40 mouse cellular contexts compared by ENCODE assay signal in genomic region chr10:95687558-95688141, GRCm38 (mm10). TPM values are rescaled to one million over a fixed set of nuclear protein-coding genes. Genes with fewer than 3 reads are reported as not detected.
A peak's percentile ranks its signal among the peaks of the same experiment; 100 is the strongest.
DNase-seq lines count a peak whose midpoint lies in the region; ATAC-seq and TF ChIP-seq lines count a peak whose summit lies in the region.
"Had no signal": no experiment of that assay in that cellular context is flagged by ENCODE, and none has a peak within 500 bp of the region (broad histone marks: within the 10 kb centered on the region; RNA-seq: fewer than 3 reads in every experiment).

No protein-coding gene starts in this region.

- no peak for TF ChIP-seq POLR2A in myocyte (IDR thresholded peaks at IDR 0.05; ENCODE audit: insufficient read length, low read depth)

- H3K4me3 ChIP-seq in heart, embryonic 10.5 days, result no peak overlapping the region
- no peak overlapping the region for H3K4me3 ChIP-seq in heart, embryonic 11.5 days (ENCODE audit: low read depth, low read length)
- H3K4me3 ChIP-seq in heart, postnatal 0 days (ENCODE audit: low read depth, low read length), result peak overlapping the region; percentile 14; the same call in 1 of the 2 replicates
- no peak overlapping the region for H3K4me3 ChIP-seq in myocyte
- H3K4me3 ChIP-seq: embryonic facial prominence, embryonic 13.5 days; erythroblast, embryonic 14.5 days; limb, embryonic 13.5 days had no signal

- no peak overlapping the region for H3K4me2 ChIP-seq in heart, embryonic 11.5 days
- peak overlapping the region; percentile 53 for H3K4me2 ChIP-seq in heart, postnatal 0 days (ENCODE audit: low read depth, low read length)
- H3K4me2 ChIP-seq in myocyte (ENCODE audit: low read depth), result peak overlapping the region; percentile 27
- H3K4me2 ChIP-seq: embryonic facial prominence, embryonic 13.5 days; limb, embryonic 13.5 days; liver, embryonic 11.5 days; midbrain, embryonic 11.5 days had no signal

- H3K27me3 ChIP-seq in heart, embryonic 10.5 days (ENCODE audit: insufficient read depth, poor library complexity, severe bottlenecking), result no peaks in the 10 kb centered on the region
- H3K27me3 ChIP-seq in heart, embryonic 11.5 days (ENCODE audit: control insufficient read depth, insufficient read depth, low read length), result no peaks in the 10 kb centered on the region
- H3K27me3 ChIP-seq in heart, postnatal 0 days (ENCODE audit: control insufficient read depth, insufficient read depth, low read length), result no peaks in the 10 kb centered on the region
- no peaks in the 10 kb centered on the region for H3K27me3 ChIP-seq in myocyte (ENCODE audit: control insufficient read depth, insufficient read depth, insufficient read length)
- H3K27me3 ChIP-seq: CH12.LX; embryonic facial prominence, embryonic 13.5 days; limb, embryonic 13.5 days had no signal

- H3K36me3 ChIP-seq in heart, embryonic 10.5 days, result no peaks in the 10 kb centered on the region
- H3K36me3 ChIP-seq in heart, embryonic 11.5 days (ENCODE audit: control insufficient read depth, insufficient read depth, low read length), result no peaks in the 10 kb centered on the region
- no peaks in the 10 kb centered on the region for H3K36me3 ChIP-seq in heart, postnatal 0 days (replicated peaks; ENCODE audit: control insufficient read depth, insufficient read depth, low read length)
- no peaks in the 10 kb centered on the region for H3K36me3 ChIP-seq in myocyte (ENCODE audit: control insufficient read depth, insufficient read depth)
- H3K36me3 ChIP-seq: embryonic facial prominence, embryonic 13.5 days; limb, embryonic 13.5 days had no signal

- H3K9me3 ChIP-seq in heart, embryonic 10.5 days, result no peaks in the 10 kb centered on the region
- H3K9me3 ChIP-seq in heart, embryonic 11.5 days (replicated peaks; ENCODE audit: control insufficient read depth, low read length), result no peaks in the 10 kb centered on the region
- no peaks in the 10 kb centered on the region for H3K9me3 ChIP-seq in heart, postnatal 0 days (replicated peaks; ENCODE audit: control insufficient read depth, low read length)
- H3K9me3 ChIP-seq: embryonic facial prominence, embryonic 13.5 days; limb, embryonic 13.5 days had no signal

- no peak for ATAC-seq in heart, embryonic 11.5 days (replicated peaks; ENCODE audit: insufficient number of reproducible peaks, low FRiP score, low TSS enrichment)
- ATAC-seq in heart, postnatal 0 days (ENCODE audit: insufficient read depth, low read depth), result peak; percentile 51; the same call in 1 of the 2 replicates
- ATAC-seq: activated CD4-positive, CD25-positive, alpha-beta regulatory T cell, adult 4 months; forebrain, embryonic 16.5 days; intestine, embryonic 16.5 days; liver, postnatal 0 days; midbrain, embryonic 16.5 days had no signal

- 72% methylated on average over 21 of the region's 21 CpGs for WGBS in heart, embryonic 10.5 days
- WGBS in heart, embryonic 11.5 days (ENCODE audit: insufficient replicate concordance), result 72% methylated on average over 21 of the region's 21 CpGs
- 33% methylated on average over 21 of the region's 21 CpGs for WGBS in heart, postnatal 0 days

- H3K4me1 ChIP-seq in heart, embryonic 10.5 days, result no peaks in the 10 kb centered on the region
- no peaks in the 10 kb centered on the region for H3K4me1 ChIP-seq in heart, embryonic 11.5 days (ENCODE audit: control insufficient read depth, insufficient read depth, low read length)
- H3K4me1 ChIP-seq in heart, postnatal 0 days (ENCODE audit: control insufficient read depth, insufficient read depth), result peaks cover 4% of the 10 kb centered on the region

- no peak for TF ChIP-seq CTCF in heart, postnatal 0 days (IDR thresholded peaks at IDR 0.05; ENCODE audit: low read depth)

- no peak for TF ChIP-seq EP300 in heart, postnatal 0 days (IDR thresholded peaks at IDR 0.05; ENCODE audit: low read depth)

- DNase-seq in gastrocnemius, adult 18-20 months (ENCODE audit: low spot score), result peak; percentile 77
- DNase-seq in gastrocnemius, postnatal 10 days, result no peak
- peak; percentile 69 for DNase-seq in heart, embryonic 10.5 days (ENCODE audit: low spot score)
- DNase-seq in heart, postnatal 0 days (ENCODE audit: low spot score), result peak; percentile 43
- no peak for DNase-seq in heart, postnatal 36 days
- DNase-seq: adrenal gland, adult 2 months; adrenal gland, postnatal 36 days; cerebellum, adult 18-20 months; cerebellum, postnatal 10 days; kidney, adult 8-10 months; kidney, postnatal 4 days; liver, postnatal 0 days; lung, postnatal 36 days; right cerebral cortex, postnatal 25 days; spleen, adult 18-20 months; thymus, postnatal 14 days had no signal

- intact Hi-C loops in heart, postnatal 36 days (cut with DNase I), result no loop called here

- H3ac ChIP-seq in myocyte (ENCODE audit: control insufficient read depth, insufficient read length), result no peak overlapping the region

- H3K9ac ChIP-seq in heart, embryonic 11.5 days (ENCODE audit: low read depth, low read length), result no peak overlapping the region
- no peak overlapping the region for H3K9ac ChIP-seq in heart, postnatal 0 days (replicated peaks; ENCODE audit: low read depth, low read length)
- H3K9ac ChIP-seq: embryonic facial prominence, embryonic 13.5 days; limb, embryonic 13.5 days; liver, postnatal 0 days had no signal

- no peak overlapping the region for H3K27ac ChIP-seq in heart, embryonic 10.5 days
- H3K27ac ChIP-seq in heart, embryonic 11.5 days (ENCODE audit: low read depth, low read length), result no peak overlapping the region
- H3K27ac ChIP-seq in heart, postnatal 0 days (ENCODE audit: low read depth), result peak overlapping the region; percentile 51
- H3K27ac ChIP-seq: embryonic facial prominence, embryonic 13.5 days; kidney, postnatal 0 days; limb, embryonic 13.5 days had no signal

- no peaks in the 10 kb centered on the region for H3K79me2 ChIP-seq in myocyte (ENCODE audit: control insufficient read depth, insufficient read depth)

TF ChIP-seq in myocyte, 11 proteins besides CTCF, POLR2A, EP300 and RAD21:
- TF ChIP-seq E2F4 (IDR thresholded peaks at IDR 0.05; ENCODE audit: insufficient read depth) (no peak), MAX (IDR thresholded peaks at IDR 0.05; ENCODE audit: low read depth) (no peak), MYOD1 (IDR thresholded peaks at IDR 0.05; ENCODE audit: control insufficient read depth in 1 of 3, insufficient read length in 2 of 3, low read depth in 2 of 3) (no peak), REST (IDR thresholded peaks at IDR 0.05; ENCODE audit: insufficient read depth, insufficient read length) (no peak), SRF (IDR thresholded peaks at IDR 0.05; ENCODE audit: control insufficient read depth, insufficient read length, low read depth) (no peak), MYOG (IDR thresholded peaks at IDR 0.05; ENCODE audit: control insufficient read depth in 1 of 3, insufficient read depth in 1 of 3, insufficient read length in 2 of 3, low read depth in 2 of 3) (no peak), CEBPB (IDR thresholded peaks at IDR 0.05; ENCODE audit: insufficient read depth, poor library complexity, severe bottlenecking) (no peak), POLR2AphosphoS2 (IDR thresholded peaks at IDR 0.05; ENCODE audit: insufficient read length, low read depth) (no peak), TCF3 (IDR thresholded peaks at IDR 0.05; ENCODE audit: insufficient read length, low read depth) (no peak), USF1 (IDR thresholded peaks at IDR 0.05; ENCODE audit: low read depth) (no peak), TCF12 (IDR thresholded peaks at IDR 0.05; ENCODE audit: insufficient read depth, poor library complexity, severe bottlenecking) (no peak)

RNA-seq across cellular contexts. Expression of gene Anapc15-ps, which starts 14.4 kb away (rescaled TPM):
- total RNA-seq in gastrocnemius, adult 18-20 months (2021), result not detected
- not detected for total RNA-seq in gastrocnemius, postnatal 10 days (2021)
- not detected in 2 replicates for polyA plus RNA-seq in heart, embryonic 10.5 days (2016; fragmentation: Nextera tagmentation; extraction: Ambion mirVana)
- polyA plus RNA-seq in heart, embryonic 11.5 days (2014; fragmentation: Nextera tagmentation; extraction: Ambion mirVana), result not detected in 2 replicates
- not detected in 2 replicates for total RNA-seq in heart, postnatal 0 days (2014; rRNA removed; ENCODE audit: low replicate concordance)
- polyA plus RNA-seq in heart, postnatal 0 days (2015; fragmentation: Nextera tagmentation; extraction: Ambion mirVana), result not detected in 2 replicates
- total RNA-seq in heart, postnatal 36 days (2021), result not detected
- polyA plus RNA-seq in myocyte (2012; fragmentation: generic; extraction: Trizol), result 0.37 TPM
- total RNA-seq: adrenal gland, adult 2 months; adrenal gland, postnatal 36 days; ES-E14; hematopoietic stem cell, adult 5-6 weeks; layer of hippocampus, adult 8-10 months; layer of hippocampus, postnatal 25 days; left cerebral cortex, adult 8-10 months; left cerebral cortex, postnatal 36 days; megakaryocyte, adult 5-6 weeks; neutrophil, adult 5-6 weeks had no signal
- polyA plus RNA-seq: activated CD4-positive, CD25-positive, alpha-beta regulatory T cell, adult 4 months; adrenal gland, adult 2 months; embryonic facial prominence, embryonic 13.5 days; erythroblast, embryonic 14.5 days; forebrain, embryonic 11.5 days; forebrain, embryonic 16.5 days; intestine, embryonic 16.5 days; kidney, postnatal 0 days; liver, embryonic 11.5 days; liver, postnatal 0 days; lung, embryonic 16.5 days; midbrain, embryonic 11.5 days; midbrain, embryonic 16.5 days; stomach, embryonic 16.5 days had no signal

Comparison
In these comparisons a context has a peak if more than half of its experiments do, and no peak if none do; other contexts are left out.
1. DNase-seq: peak in gastrocnemius, adult 18-20 months (single experiment), heart, embryonic 10.5 days (single experiment) and heart, postnatal 0 days (single experiment); none in gastrocnemius, postnatal 10 days (single experiment) and heart, postnatal 36 days (0 of 2).